Comparison of ENCODE assay signal across 24 mouse cellular contexts in the genomic region with DNA sequence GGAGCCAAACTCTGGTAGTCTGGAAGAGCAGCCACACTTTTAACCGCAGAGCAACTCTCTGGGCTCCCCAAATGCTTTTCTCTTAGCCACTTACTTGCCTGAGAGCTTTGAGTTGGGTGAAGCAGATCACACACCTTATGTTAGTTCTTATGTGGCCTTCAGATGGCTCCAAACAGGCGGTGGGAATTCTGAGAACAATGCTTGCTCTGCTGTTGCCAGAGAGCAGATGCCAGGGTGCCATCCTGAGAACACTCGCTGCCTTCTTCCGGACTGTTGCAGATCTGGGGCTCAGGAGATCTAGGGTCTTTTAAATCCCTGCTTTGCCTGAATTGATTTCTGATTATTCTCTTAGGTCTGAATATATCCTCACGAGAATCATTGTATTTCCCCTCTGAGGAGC.
DNase-seq lines count a peak whose midpoint lies in the region; ATAC-seq and TF ChIP-seq lines count a peak whose summit lies in the region.
"Had no signal": no experiment of that assay in that cellular context is flagged by ENCODE, and none has a peak within 500 bp of the region (broad histone marks: within the 10 kb centered on the region; RNA-seq: fewer than 3 reads in every experiment).

No protein-coding gene starts in this region.

- TF ChIP-seq CTCF in brain, embryonic 14.5 days (IDR thresholded peaks at IDR 0.05; ENCODE audit: borderline replicate concordance, extremely low read depth, insufficient read depth, insufficient read length) = no peak

- WGBS in forebrain, embryonic 14.5 days = 53% methylated on average over 5 of the region's 5 CpGs
- WGBS in forebrain, embryonic 12.5 days = 64% methylated on average over 5 of the region's 5 CpGs
- WGBS in hindbrain, embryonic 13.5 days = 63% methylated on average over 5 of the region's 5 CpGs
- WGBS in hindbrain, embryonic 14.5 days = 69% methylated on average over 5 of the region's 5 CpGs
- 38% methylated on average over 5 of the region's 5 CpGs for WGBS in midbrain, embryonic 16.5 days
- WGBS in midbrain, embryonic 10.5 days = 78% methylated on average over 5 of the region's 5 CpGs

- peaks cover 9% of the 10 kb centered on the region; the same call in 1 of the 2 replicates for H3K4me1 ChIP-seq in forebrain, embryonic 14.5 days (ENCODE audit: control insufficient read depth, insufficient read depth, low read length)
- H3K4me1 ChIP-seq in forebrain, embryonic 12.5 days = peaks cover 25% of the 10 kb centered on the region
- peaks cover 32% of the 10 kb centered on the region for H3K4me1 ChIP-seq in hindbrain, embryonic 13.5 days (replicated peaks)
- H3K4me1 ChIP-seq in hindbrain, embryonic 14.5 days (replicated peaks; ENCODE audit: control insufficient read depth, insufficient read depth, low read length) = peaks cover 9% of the 10 kb centered on the region; the same call in 1 of the 2 replicates
- peaks cover 23% of the 10 kb centered on the region for H3K4me1 ChIP-seq in midbrain, embryonic 16.5 days (ENCODE audit: control insufficient read depth, insufficient read depth, low read length)
- H3K4me1 ChIP-seq in midbrain, embryonic 10.5 days = peaks cover 21% of the 10 kb centered on the region

- H3K9ac ChIP-seq in forebrain, embryonic 14.5 days (ENCODE audit: low read length) = no peak overlapping the region
- H3K9ac ChIP-seq in forebrain, embryonic 12.5 days = no peak overlapping the region
- H3K9ac ChIP-seq in hindbrain, embryonic 13.5 days = no peak overlapping the region
- H3K9ac ChIP-seq in hindbrain, embryonic 14.5 days = no peak overlapping the region
- no peak overlapping the region for H3K9ac ChIP-seq in midbrain, embryonic 16.5 days (ENCODE audit: low read depth, low read length)
- H3K9ac ChIP-seq: heart, embryonic 13.5 days; hindbrain, embryonic 15.5 days had no signal

- H3K27ac ChIP-seq in forebrain, embryonic 14.5 days (ENCODE audit: low read depth, low read length) = no peak overlapping the region
- no peak overlapping the region for H3K27ac ChIP-seq in forebrain, embryonic 12.5 days
- H3K27ac ChIP-seq in hindbrain, embryonic 13.5 days = 0 out of 2 replicates have a peak overlapping the region, but pooled peaks have one; percentile 19
- H3K27ac ChIP-seq in hindbrain, embryonic 14.5 days = no peak overlapping the region
- H3K27ac ChIP-seq in midbrain, embryonic 16.5 days (ENCODE audit: low read length) = peak overlapping the region; percentile 36; the same call in 1 of the 2 replicates
- no peak overlapping the region for H3K27ac ChIP-seq in midbrain, embryonic 10.5 days (replicated peaks)
- H3K27ac ChIP-seq: embryonic facial prominence, embryonic 10.5 days; gastrocnemius, adult 2 months; heart, embryonic 13.5 days; hindbrain, embryonic 15.5 days had no signal

- H3K4me2 ChIP-seq in forebrain, embryonic 14.5 days (ENCODE audit: low read length) = no peak overlapping the region
- H3K4me2 ChIP-seq in forebrain, embryonic 12.5 days = no peak overlapping the region
- H3K4me2 ChIP-seq in hindbrain, embryonic 13.5 days = no peak overlapping the region
- no peak overlapping the region for H3K4me2 ChIP-seq in hindbrain, embryonic 14.5 days (replicated peaks)
- H3K4me2 ChIP-seq in midbrain, embryonic 16.5 days (ENCODE audit: low read length) = no peak overlapping the region
- H3K4me2 ChIP-seq: heart, embryonic 13.5 days; hindbrain, embryonic 15.5 days had no signal

- no peak for TF ChIP-seq POLR2A in brain, embryonic 14.5 days (IDR thresholded peaks at IDR 0.05; ENCODE audit: borderline replicate concordance, extremely low read depth, insufficient read depth, insufficient read length, poor library complexity, severe bottlenecking)

- H3K4me3 ChIP-seq in forebrain, embryonic 14.5 days (ENCODE audit: low read depth, low read length) = no peak overlapping the region
- no peak overlapping the region for H3K4me3 ChIP-seq in forebrain, embryonic 12.5 days (replicated peaks)
- no peak overlapping the region for H3K4me3 ChIP-seq in hindbrain, embryonic 13.5 days
- H3K4me3 ChIP-seq in hindbrain, embryonic 14.5 days (replicated peaks; ENCODE audit: low read length) = no peak overlapping the region
- no peak overlapping the region for H3K4me3 ChIP-seq in midbrain, embryonic 16.5 days (ENCODE audit: low read depth, low read length)
- H3K4me3 ChIP-seq in midbrain, embryonic 10.5 days = no peak overlapping the region
- H3K4me3 ChIP-seq: embryonic facial prominence, embryonic 10.5 days; erythroblast, embryonic 14.5 days; gastrocnemius, adult 2 months; heart, embryonic 13.5 days; hindbrain, embryonic 15.5 days had no signal

- H3K36me3 ChIP-seq in forebrain, embryonic 14.5 days (ENCODE audit: control insufficient read depth, insufficient read depth, low read length) = no peaks in the 10 kb centered on the region
- no peaks in the 10 kb centered on the region for H3K36me3 ChIP-seq in forebrain, embryonic 12.5 days (replicated peaks)
- H3K36me3 ChIP-seq in hindbrain, embryonic 13.5 days = no peaks in the 10 kb centered on the region
- H3K36me3 ChIP-seq in hindbrain, embryonic 14.5 days (replicated peaks; ENCODE audit: control insufficient read depth, insufficient read depth) = no peaks in the 10 kb centered on the region
- H3K36me3 ChIP-seq in midbrain, embryonic 16.5 days (ENCODE audit: control insufficient read depth, insufficient read depth, low read length) = no peaks in the 10 kb centered on the region
- no peaks in the 10 kb centered on the region for H3K36me3 ChIP-seq in midbrain, embryonic 10.5 days
- H3K36me3 ChIP-seq: embryonic facial prominence, embryonic 10.5 days; heart, embryonic 13.5 days; hindbrain, embryonic 15.5 days had no signal

- H3K9me3 ChIP-seq in forebrain, embryonic 14.5 days (replicated peaks; ENCODE audit: control insufficient read depth, low read length) = no peaks in the 10 kb centered on the region
- H3K9me3 ChIP-seq in forebrain, embryonic 12.5 days = no peaks in the 10 kb centered on the region
- H3K9me3 ChIP-seq in hindbrain, embryonic 13.5 days = no peaks in the 10 kb centered on the region
- H3K9me3 ChIP-seq in hindbrain, embryonic 14.5 days (ENCODE audit: control insufficient read depth, low read length) = no peaks in the 10 kb centered on the region
- no peaks in the 10 kb centered on the region for H3K9me3 ChIP-seq in midbrain, embryonic 16.5 days (replicated peaks; ENCODE audit: control insufficient read depth, low read length, poor library complexity, severe bottlenecking)
- no peaks in the 10 kb centered on the region for H3K9me3 ChIP-seq in midbrain, embryonic 10.5 days (replicated peaks)
- H3K9me3 ChIP-seq: embryonic facial prominence, embryonic 10.5 days; heart, embryonic 13.5 days; hindbrain, embryonic 15.5 days had no signal

- peak; percentile 51 for DNase-seq in forebrain, embryonic 14.5 days (ENCODE audit: low spot score)
- no peak for DNase-seq in hindbrain, embryonic 14.5 days (ENCODE audit: low spot score)
- DNase-seq in midbrain, embryonic 10.5 days (ENCODE audit: low spot score) = no peak
- peak; percentile 72 for DNase-seq in brain, embryonic 14.5 days (ENCODE audit: low read depth)
- DNase-seq in adrenal gland, adult 18-20 months (ENCODE audit: low spot score in 2 of 2) = no peak
- DNase-seq: adrenal gland, adult 2 months; adrenal gland, postnatal 25 days; cerebellum, adult 11-12 months; gastrocnemius, adult 2 months; gastrocnemius, postnatal 25 days; heart, postnatal 36 days; kidney, adult 8-10 months had no signal

- no peaks in the 10 kb centered on the region for H3K27me3 ChIP-seq in forebrain, embryonic 14.5 days (replicated peaks; ENCODE audit: control insufficient read depth, insufficient read depth, low read length)
- no peaks in the 10 kb centered on the region for H3K27me3 ChIP-seq in forebrain, embryonic 12.5 days
- H3K27me3 ChIP-seq in hindbrain, embryonic 13.5 days = no peaks in the 10 kb centered on the region
- no peaks in the 10 kb centered on the region for H3K27me3 ChIP-seq in hindbrain, embryonic 14.5 days (ENCODE audit: control insufficient read depth, insufficient read depth, low read length)
- H3K27me3 ChIP-seq in midbrain, embryonic 16.5 days (ENCODE audit: control insufficient read depth, insufficient read depth, low read depth, low read length) = no peaks in the 10 kb centered on the region
- no peaks in the 10 kb centered on the region for H3K27me3 ChIP-seq in midbrain, embryonic 10.5 days (ENCODE audit: low read depth, poor library complexity, severe bottlenecking)
- H3K27me3 ChIP-seq: CH12.LX; hindbrain, embryonic 15.5 days; Patski had no signal

- no peak for ATAC-seq in forebrain, embryonic 14.5 days
- no peak for ATAC-seq in forebrain, embryonic 12.5 days (ENCODE audit: low FRiP score)
- ATAC-seq in hindbrain, embryonic 13.5 days (ENCODE audit: low FRiP score) = no peak
- no peak for ATAC-seq in hindbrain, embryonic 14.5 days (ENCODE audit: low FRiP score)
- ATAC-seq in midbrain, embryonic 16.5 days = no peak
- ATAC-seq: activated CD4-positive, CD25-positive, alpha-beta regulatory T cell, adult 4 months; inflammation-experienced regulatory T-cells, adult 6 months; intestine, postnatal 0 days; Patski had no signal

Comparison
In these comparisons a context has a peak if more than half of its experiments do, and no peak if none do; other contexts are left out.
1. H3K27ac ChIP-seq: peak in hindbrain, embryonic 13.5 days (single experiment) and midbrain, embryonic 16.5 days (single experiment); none in forebrain, embryonic 14.5 days (single experiment), forebrain, embryonic 12.5 days (single experiment), hindbrain, embryonic 14.5 days (single experiment) and midbrain, embryonic 10.5 days (single experiment).
2. DNase-seq: peak in forebrain, embryonic 14.5 days (single experiment) and brain, embryonic 14.5 days (single experiment); none in hindbrain, embryonic 14.5 days (single experiment), midbrain, embryonic 10.5 days (single experiment) and adrenal gland, adult 18-20 months (0 of 2).